Mouse (Mus musculus) thymus, postnatal 4 days (tissue): ENCODE data around the gene Abat.

Experiments
- DNase-seq: peaks from one replicate; pipeline ENCODE4 v3.0.0; 2021

Gene Abat

DNA sequence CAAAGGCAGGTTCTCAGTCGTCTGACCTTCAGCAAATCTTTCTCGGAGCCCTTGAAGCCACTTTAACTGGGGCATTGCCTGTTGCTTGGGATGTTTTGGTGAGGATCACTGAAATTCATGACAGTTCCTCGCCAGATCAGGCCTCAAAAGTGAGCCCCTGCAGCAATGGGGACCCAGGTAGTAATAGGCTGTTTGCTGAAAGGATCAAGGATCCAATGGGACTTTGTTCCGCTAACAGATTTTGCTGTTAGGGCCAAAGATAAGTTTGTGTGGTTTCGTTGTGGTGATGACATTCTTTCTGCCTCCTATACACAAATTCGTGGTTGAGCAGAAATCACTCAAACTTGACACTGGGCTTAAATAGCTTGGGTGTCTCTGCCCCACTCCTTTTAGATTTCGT, 124.9 kb downstream of the Abat start:
- no peak for DNase-seq

GRCm38 (mm10) chr16:8639466-8640191, 126.4 kb downstream of the Abat start:
- DNase-seq: no peak

DNA sequence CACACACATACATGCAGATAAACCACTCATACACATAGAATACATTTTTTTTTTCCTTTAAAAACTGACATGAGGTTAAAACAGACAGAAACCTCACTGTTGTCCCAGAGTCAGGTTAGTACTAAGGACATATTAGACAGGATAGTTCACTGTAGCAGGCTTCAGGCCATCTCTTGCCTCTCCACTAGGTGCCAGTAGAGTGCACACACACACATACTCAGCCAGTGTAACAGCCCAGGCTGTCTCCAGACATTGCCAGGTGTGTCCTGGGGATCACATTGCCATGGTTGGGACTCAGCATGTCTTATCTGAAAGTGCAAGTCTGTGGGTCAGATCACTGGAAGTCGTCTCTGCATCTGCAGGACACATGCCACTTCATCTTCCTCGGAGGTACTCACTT, 130.6 kb downstream of the Abat start:
- peak; percentile 62 for DNase-seq

DNA sequence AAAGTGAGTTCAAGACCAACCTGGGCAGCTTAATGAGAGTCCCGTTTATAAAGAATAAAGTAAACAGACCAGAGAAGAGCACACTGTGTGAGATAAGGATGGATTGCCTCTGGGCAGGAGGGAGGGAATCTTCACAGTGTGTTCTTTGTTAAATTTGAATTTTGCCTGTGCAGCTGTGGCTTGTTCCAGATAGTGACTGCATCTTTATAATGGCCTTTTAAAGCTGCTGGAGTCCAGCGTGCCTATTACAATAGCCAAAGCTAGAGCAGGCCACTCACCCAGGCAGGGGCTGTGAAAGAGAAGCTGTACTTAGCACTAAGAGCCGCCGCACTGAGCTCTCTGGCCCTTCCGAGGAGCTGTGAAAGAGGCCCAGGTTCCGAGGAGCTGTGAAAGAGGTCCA, 132.3 kb downstream of the Abat start:
- DNase-seq: no peak

GRCm38 (mm10) chr16:8650007-8650406, 136.8 kb downstream of the Abat start:
- no peak for DNase-seq

GRCm38 (mm10) chr16:8655108-8655507, 141.9 kb downstream of the Abat start:
- no peak for DNase-seq

GRCm38 (mm10) chr16:8655599-8655998, 142.4 kb downstream of the Abat start:
- no peak for DNase-seq

DNA sequence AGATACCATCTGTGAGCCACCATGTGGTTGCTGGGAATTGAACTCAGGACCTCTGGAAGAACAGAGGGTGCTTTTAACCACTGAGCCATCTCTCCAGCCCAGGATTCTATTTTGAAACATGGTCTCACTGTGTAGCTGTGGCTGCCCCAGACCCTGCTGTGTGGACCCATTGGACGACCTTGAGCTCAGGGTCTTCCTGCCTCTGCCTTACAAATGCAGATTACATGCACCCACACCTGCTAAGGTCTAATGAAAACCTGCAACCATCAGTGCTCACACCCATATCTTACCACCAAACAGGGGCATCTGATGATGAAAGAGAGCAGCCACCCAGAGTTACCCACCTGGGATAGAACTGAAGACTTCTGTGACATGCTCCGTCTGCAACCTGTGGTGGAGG, 143.0 kb downstream of the Abat start:
- DNase-seq: no peak

- DNase-seq: no peak
Measured at GRCm38 (mm10) chr16:8658349-8658748, 145.1 kb downstream of the Abat start.

GRCm38 (mm10) chr16:8658764-8659163, 145.5 kb downstream of the Abat start:
- DNase-seq: no peak

- DNase-seq: no peak
Measured at GRCm38 (mm10) chr16:8663022-8663421, 149.8 kb downstream of the Abat start.

DNA sequence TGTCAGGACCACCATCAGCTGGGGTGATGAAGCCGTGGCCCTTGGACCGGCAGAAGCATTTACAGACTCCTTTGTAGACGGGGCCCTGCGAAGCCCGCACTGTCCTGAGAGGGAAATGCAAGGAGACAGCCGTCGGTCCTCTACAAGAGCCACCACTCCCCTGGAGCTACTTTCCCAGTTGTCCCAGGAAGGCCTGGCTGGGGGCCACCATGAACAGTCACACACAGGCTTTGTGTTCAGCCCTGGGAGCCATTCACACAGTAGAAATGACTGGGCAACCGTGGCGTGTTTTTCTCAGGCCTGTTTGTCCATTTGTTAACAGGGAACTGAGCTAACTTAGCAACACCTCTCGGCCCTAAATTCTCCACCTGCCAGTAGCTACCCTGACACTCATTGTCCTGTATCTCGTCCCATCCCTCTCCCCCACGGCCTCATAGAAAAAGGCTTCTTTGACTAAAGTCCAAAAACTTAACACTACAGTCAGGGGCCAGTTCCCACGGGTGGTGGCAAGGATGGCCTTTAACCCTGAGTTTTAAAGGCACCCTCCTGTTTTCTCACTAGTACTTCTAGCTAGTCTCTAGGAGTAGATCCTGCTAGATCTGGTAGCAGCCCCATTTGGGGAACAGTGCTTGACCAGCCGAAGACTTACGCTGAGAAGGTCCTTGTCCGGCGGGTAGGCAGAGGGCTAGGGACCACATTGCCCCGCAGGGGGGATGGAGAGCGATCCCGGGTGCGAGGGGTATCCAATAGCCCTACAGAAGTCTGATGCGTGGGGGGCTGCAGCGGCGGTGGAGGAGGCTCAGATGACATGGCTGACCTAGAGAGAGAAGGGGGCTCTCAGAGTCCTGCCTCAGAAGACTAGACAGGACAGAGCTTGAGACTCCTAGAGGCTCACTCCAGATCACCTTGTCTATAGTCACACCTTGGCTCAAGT, 150.6 kb downstream of the Abat start:
- no peak for DNase-seq

DNA sequence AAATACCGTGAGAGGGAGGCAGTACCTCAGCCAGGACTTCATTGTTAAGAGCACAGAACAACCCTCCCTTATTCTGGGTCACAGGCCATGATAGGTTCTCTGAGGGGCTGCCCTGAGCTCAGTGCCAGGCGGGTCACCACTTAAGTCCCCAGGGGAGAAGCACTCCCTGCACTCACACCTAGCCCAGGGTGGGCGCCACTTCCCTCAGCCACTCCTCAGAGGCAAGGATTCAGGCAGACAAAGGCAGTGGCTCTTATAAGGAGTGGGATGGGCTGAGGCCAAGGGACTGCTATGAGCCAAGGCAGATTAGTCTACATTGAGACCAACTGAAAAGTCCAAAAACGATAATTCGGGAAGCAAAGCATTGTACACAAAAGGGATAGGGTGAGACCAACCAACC, 152.1 kb downstream of the Abat start:
- no peak for DNase-seq

GRCm38 (mm10) chr16:8666452-8666851, 153.2 kb downstream of the Abat start:
- no peak for DNase-seq

GRCm38 (mm10) chr16:8667261-8667660, 154.0 kb downstream of the Abat start:
- no peak for DNase-seq

- no peak for DNase-seq
Measured at GRCm38 (mm10) chr16:8667814-8668213, 154.6 kb downstream of the Abat start.

DNA sequence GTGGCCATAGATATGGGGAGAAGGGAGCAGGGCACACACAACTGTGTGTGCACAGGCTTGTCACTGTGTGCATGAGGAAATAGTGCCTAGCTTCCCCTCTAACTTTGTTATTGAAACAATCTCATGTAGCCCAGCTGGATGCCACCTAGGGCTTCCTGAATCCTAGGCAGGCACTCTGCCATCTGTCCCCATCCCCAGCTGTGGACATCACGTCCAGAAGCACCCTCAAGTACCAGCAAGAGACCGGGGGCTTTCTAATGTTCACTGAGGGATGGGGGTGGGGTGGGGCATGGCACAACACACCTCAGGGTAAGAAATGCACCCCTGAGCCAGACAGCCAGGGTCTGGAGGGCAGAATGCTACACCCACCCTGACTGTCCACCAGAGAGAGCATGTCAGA, 155.2 kb downstream of the Abat start:
- DNase-seq: no peak

DNA sequence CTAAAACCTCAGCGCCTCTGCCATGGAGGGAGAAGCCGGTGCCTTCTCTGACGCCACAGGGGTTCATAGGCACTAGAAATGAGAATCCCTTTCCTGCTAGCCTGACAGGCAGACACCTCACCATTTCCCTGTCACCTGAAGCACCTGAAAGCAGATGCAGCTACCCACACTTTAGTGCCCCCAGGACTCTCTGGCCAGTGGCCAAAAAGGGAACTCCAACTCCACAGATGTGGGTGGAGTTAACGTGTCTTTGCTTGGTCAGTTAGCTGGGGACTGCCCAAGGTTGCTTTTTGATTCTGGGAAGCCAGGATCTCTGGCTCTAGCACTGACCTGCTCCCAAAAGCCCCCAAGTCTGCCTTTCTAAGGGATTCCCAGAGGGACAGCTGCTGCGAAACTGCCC, 156.2 kb downstream of the Abat start:
- DNase-seq: no peak

- DNase-seq: no peak
Measured at GRCm38 (mm10) chr16:8670041-8671035, 157.1 kb downstream of the Abat start.
